In the genomic region with DNA sequence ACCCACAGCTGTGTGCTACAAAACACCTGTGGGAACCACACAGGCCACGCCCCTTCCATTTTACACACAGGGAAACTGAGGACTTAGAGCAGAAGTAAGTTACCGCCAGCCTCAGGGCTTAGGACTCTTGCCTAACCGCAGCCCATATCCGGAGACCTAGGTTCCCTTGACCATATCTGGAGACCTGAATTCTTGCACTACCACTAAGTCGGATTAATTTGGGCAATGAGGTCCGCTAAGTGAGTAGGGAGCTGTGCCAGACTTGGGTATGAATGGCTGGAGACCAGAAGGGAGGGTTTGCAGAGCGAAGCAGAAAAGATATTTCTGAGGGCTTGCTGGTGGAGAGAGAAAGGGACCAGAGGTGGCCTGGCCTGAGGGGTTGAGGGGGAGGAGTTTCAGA, we compare ENCODE assay signal across 21 mouse cellular contexts. TPM values are rescaled to one million over a fixed set of nuclear protein-coding genes. Genes with fewer than 3 reads are reported as not detected.
DNase-seq lines count a peak whose midpoint lies in the region; ATAC-seq and TF ChIP-seq lines count a peak whose summit lies in the region.
"Had no signal": no experiment of that assay in that cellular context is flagged by ENCODE, and none has a peak within 500 bp of the region (broad histone marks: within the 10 kb centered on the region; RNA-seq: fewer than 3 reads in every experiment).

No protein-coding gene starts in this region.

- TF ChIP-seq EP300 in liver, postnatal 0 days (IDR thresholded peaks at IDR 0.05; ENCODE audit: low read depth) = no peak

- no peaks in the 10 kb centered on the region for H3K9me3 ChIP-seq in heart, embryonic 15.5 days (replicated peaks)
- H3K9me3 ChIP-seq in liver, postnatal 0 days (ENCODE audit: low read length) = no peaks in the 10 kb centered on the region
- H3K9me3 ChIP-seq in liver, embryonic 11.5 days (ENCODE audit: control insufficient read depth, low read length) = no peaks in the 10 kb centered on the region; the same call in 1 of the 2 replicates
- H3K9me3 ChIP-seq: hindbrain, embryonic 15.5 days; stomach, embryonic 15.5 days had no signal

- no peak overlapping the region for H3K27ac ChIP-seq in heart, embryonic 15.5 days
- H3K27ac ChIP-seq in liver, postnatal 0 days (ENCODE audit: low read depth) = no peak overlapping the region
- no peak overlapping the region for H3K27ac ChIP-seq in liver, embryonic 11.5 days (ENCODE audit: low read depth, low read length)
- H3K27ac ChIP-seq in cortical plate, adult 2 months (ENCODE audit: insufficient read depth, low read length) = peak overlapping the region; percentile 17; the same call in 1 of the 2 replicates
- H3K27ac ChIP-seq: embryonic facial prominence, embryonic 13.5 days; hindbrain, embryonic 15.5 days; stomach, embryonic 15.5 days had no signal

- peaks cover 9% of the 10 kb centered on the region for H3K27me3 ChIP-seq in heart, embryonic 15.5 days
- H3K27me3 ChIP-seq in liver, postnatal 0 days (ENCODE audit: insufficient read depth, low read length) = peaks cover 23% of the 10 kb centered on the region
- H3K27me3 ChIP-seq in liver, embryonic 11.5 days (replicated peaks; ENCODE audit: control insufficient read depth, insufficient read depth, low read length) = peaks cover 16% of the 10 kb centered on the region
- H3K27me3 ChIP-seq: stomach, embryonic 15.5 days had no signal

- 49% methylated on average over 7 of the region's 7 CpGs for WGBS in heart, embryonic 15.5 days
- WGBS in liver, postnatal 0 days (ENCODE audit: insufficient replicate concordance) = 48% methylated on average over 7 of the region's 7 CpGs
- 60% methylated on average over 7 of the region's 7 CpGs for WGBS in liver, embryonic 11.5 days

- no peak overlapping the region for H3K4me3 ChIP-seq in heart, embryonic 15.5 days
- no peak overlapping the region for H3K4me3 ChIP-seq in liver, postnatal 0 days (ENCODE audit: low read depth, low read length)
- no peak overlapping the region for H3K4me3 ChIP-seq in liver, embryonic 11.5 days (ENCODE audit: low read depth, low read length)
- no peak overlapping the region for H3K4me3 ChIP-seq in cortical plate, adult 2 months (ENCODE audit: insufficient read depth, low read length)
- H3K4me3 ChIP-seq: embryonic facial prominence, embryonic 13.5 days; heart, embryonic 12.5 days; hindbrain, embryonic 15.5 days; stomach, embryonic 15.5 days had no signal

- H3K4me2 ChIP-seq in heart, embryonic 15.5 days = 0 out of 2 replicates have a peak overlapping the region, but pooled peaks have one; percentile 86
- 0 out of 2 replicates have a peak overlapping the region, but pooled peaks have one; percentile 11 for H3K4me2 ChIP-seq in liver, postnatal 0 days (ENCODE audit: low read depth, low read length)
- H3K4me2 ChIP-seq in liver, embryonic 11.5 days = no peak overlapping the region
- H3K4me2 ChIP-seq: embryonic facial prominence, embryonic 13.5 days; heart, embryonic 12.5 days; midbrain, embryonic 11.5 days; stomach, embryonic 15.5 days had no signal

- ATAC-seq in heart, embryonic 15.5 days (replicated peaks; ENCODE audit: insufficient number of reproducible peaks, insufficient read depth, low FRiP score, low read depth) = no peak
- ATAC-seq in liver, postnatal 0 days = no peak
- ATAC-seq in liver, embryonic 11.5 days (replicated peaks; ENCODE audit: low FRiP score) = no peak
- peak; percentile 38 for ATAC-seq in megakaryocyte, adult 5-6 weeks (ENCODE audit: poor library complexity, severe bottlenecking)
- ATAC-seq: forebrain, embryonic 14.5 days; intestine, postnatal 0 days had no signal

- H3K4me1 ChIP-seq in heart, embryonic 15.5 days (replicated peaks) = peaks cover 24% of the 10 kb centered on the region
- peaks cover 12% of the 10 kb centered on the region for H3K4me1 ChIP-seq in liver, postnatal 0 days (ENCODE audit: insufficient read depth)
- no peaks in the 10 kb centered on the region for H3K4me1 ChIP-seq in liver, embryonic 11.5 days (replicated peaks; ENCODE audit: control insufficient read depth, insufficient read depth, low read length)
- 0 out of 2 replicates have a peak, but pooled peaks cover 2% of the 10 kb centered on the region for H3K4me1 ChIP-seq in cortical plate, adult 2 months (ENCODE audit: control insufficient read depth, insufficient read depth, low read length)

- H3K9ac ChIP-seq in heart, embryonic 15.5 days = no peak overlapping the region
- H3K9ac ChIP-seq in liver, postnatal 0 days (replicated peaks) = no peak overlapping the region
- no peak overlapping the region for H3K9ac ChIP-seq in liver, embryonic 11.5 days (ENCODE audit: low read depth, low read length)
- H3K9ac ChIP-seq: embryonic facial prominence, embryonic 13.5 days; heart, embryonic 12.5 days; hindbrain, embryonic 15.5 days; stomach, embryonic 15.5 days had no signal

- no peak for TF ChIP-seq CTCF in liver, postnatal 0 days (IDR thresholded peaks at IDR 0.05; ENCODE audit: low read depth)
- no peak for TF ChIP-seq CTCF in cortical plate, adult 2 months (IDR thresholded peaks at IDR 0.05; ENCODE audit: extremely low read depth, insufficient read depth, low read length)

- TF ChIP-seq POLR2A in cortical plate, adult 2 months (IDR thresholded peaks at IDR 0.05; ENCODE audit: extremely low read depth, insufficient read depth, low read length) = no peak

- H3K36me3 ChIP-seq in heart, embryonic 15.5 days = no peaks in the 10 kb centered on the region
- H3K36me3 ChIP-seq in liver, postnatal 0 days (replicated peaks; ENCODE audit: insufficient read depth, low read length) = no peaks in the 10 kb centered on the region
- no peaks in the 10 kb centered on the region for H3K36me3 ChIP-seq in liver, embryonic 11.5 days (ENCODE audit: control insufficient read depth, insufficient read depth, low read length)
- H3K36me3 ChIP-seq: embryonic facial prominence, embryonic 13.5 days; heart, embryonic 12.5 days; hindbrain, embryonic 15.5 days; stomach, embryonic 15.5 days had no signal

- DNase-seq in heart, adult 18-20 months = no peak
- no peak for DNase-seq in liver, postnatal 0 days
- no peak for DNase-seq in liver, embryonic 11.5 days (ENCODE audit: low spot score)
- DNase-seq in cerebellum, postnatal 14 days = no peak
- no peak for DNase-seq in spleen, postnatal 36 days (ENCODE audit: low spot score in 2 of 2)
- DNase-seq: cerebellum, adult 8-10 months; gastrocnemius, postnatal 25 days; heart, postnatal 4 days; lung, adult 18-20 months; spleen, adult 18-20 months; thymus, adult 18-20 months had no signal

RNA-seq across cellular contexts. Expression of gene Gpr4, which starts 2.0 kb away (rescaled TPM):
- 2.1 and 2.2 TPM in 2 replicates for polyA plus RNA-seq in heart, embryonic 15.5 days (2015; fragmentation: Nextera tagmentation; extraction: Ambion mirVana)
- 1 to 10 TPM; 5.5 to 7.1 TPM for total RNA-seq in heart, adult 18-20 months (2021)
- polyA plus RNA-seq in liver, postnatal 0 days (2015; fragmentation: Nextera tagmentation; extraction: Ambion mirVana) = 0.74 and 0.83 TPM in 2 replicates
- 1.4 and 1.9 TPM in 2 replicates for polyA plus RNA-seq in liver, embryonic 11.5 days (2014; fragmentation: Nextera tagmentation; extraction: Ambion mirVana)
- polyA plus RNA-seq in cortical plate, adult 2 months (2012; rRNA removed) = 6.1 and 6.5 TPM in 2 replicates
- total RNA-seq in megakaryocyte, adult 5-6 weeks (2015) = not detected in 2 replicates
- 0.12 TPM in 1 of 2 replicates, not detected in the other for total RNA-seq in megakaryocyte, adult 5-6 weeks (2017)

RNA-seq across cellular contexts. Expression of gene Opa3, which starts 13.8 kb away (rescaled TPM):
- 33.8 and 37.9 TPM in 2 replicates for polyA plus RNA-seq in heart, embryonic 15.5 days (2015; fragmentation: Nextera tagmentation; extraction: Ambion mirVana)
- 10 to 100 TPM; 65.1 to 70.8 TPM for total RNA-seq in heart, adult 18-20 months (2021)
- polyA plus RNA-seq in liver, postnatal 0 days (2015; fragmentation: Nextera tagmentation; extraction: Ambion mirVana) = 8.7 and 9.7 TPM in 2 replicates
- polyA plus RNA-seq in liver, embryonic 11.5 days (2014; fragmentation: Nextera tagmentation; extraction: Ambion mirVana) = 31.6 and 33.9 TPM in 2 replicates
- polyA plus RNA-seq in cortical plate, adult 2 months (2012; rRNA removed) = 41.0 and 41.5 TPM in 2 replicates
- 12.3 and 15.7 TPM in 2 replicates for total RNA-seq in megakaryocyte, adult 5-6 weeks (2015)
- 18.2 and 20.7 TPM in 2 replicates for total RNA-seq in megakaryocyte, adult 5-6 weeks (2017)

RNA-seq across cellular contexts. Expression of gene Eml2, which starts 38.1 kb away (rescaled TPM):
- 18.9 and 21.0 TPM in 2 replicates for polyA plus RNA-seq in heart, embryonic 15.5 days (2015; fragmentation: Nextera tagmentation; extraction: Ambion mirVana)
- total RNA-seq in heart, adult 18-20 months (2021) = 10 to 100 TPM; 36.7 to 38.7 TPM
- 3.3 and 3.4 TPM in 2 replicates for polyA plus RNA-seq in liver, postnatal 0 days (2015; fragmentation: Nextera tagmentation; extraction: Ambion mirVana)
- 2.7 and 3.8 TPM in 2 replicates for polyA plus RNA-seq in liver, embryonic 11.5 days (2014; fragmentation: Nextera tagmentation; extraction: Ambion mirVana)
- 156 and 157 TPM in 2 replicates for polyA plus RNA-seq in cortical plate, adult 2 months (2012; rRNA removed)
- 5.2 and 9.1 TPM in 2 replicates for total RNA-seq in megakaryocyte, adult 5-6 weeks (2015)
- 8.7 and 13.4 TPM in 2 replicates for total RNA-seq in megakaryocyte, adult 5-6 weeks (2017)

RNA-seq across cellular contexts. Expression of gene Gipr, which starts 48.4 kb away (rescaled TPM):
- polyA plus RNA-seq in heart, embryonic 15.5 days (2015; fragmentation: Nextera tagmentation; extraction: Ambion mirVana) = 73.8 and 73.9 TPM in 2 replicates
- under 1 TPM in 1 of 2 experiments, not detected in 1; 0.13 TPM for total RNA-seq in heart, adult 18-20 months (2021)
- polyA plus RNA-seq in liver, postnatal 0 days (2015; fragmentation: Nextera tagmentation; extraction: Ambion mirVana) = 0.04 TPM in 1 of 2 replicates, not detected in the other
- polyA plus RNA-seq in liver, embryonic 11.5 days (2014; fragmentation: Nextera tagmentation; extraction: Ambion mirVana) = 0.69 and 0.73 TPM in 2 replicates
- 3.3 and 3.9 TPM in 2 replicates for polyA plus RNA-seq in cortical plate, adult 2 months (2012; rRNA removed)
- not detected in 2 replicates for total RNA-seq in megakaryocyte, adult 5-6 weeks (2015)
- not detected in 2 replicates for total RNA-seq in megakaryocyte, adult 5-6 weeks (2017)
- total RNA-seq: gastrocnemius, postnatal 25 days had no signal

RNA-seq across cellular contexts. Expression of gene Vasp, which starts 57.2 kb away (rescaled TPM):
- polyA plus RNA-seq in heart, embryonic 15.5 days (2015; fragmentation: Nextera tagmentation; extraction: Ambion mirVana) = 81.2 and 81.6 TPM in 2 replicates
- 10 to 100 TPM; 26.7 to 27.7 TPM for total RNA-seq in heart, adult 18-20 months (2021)
- polyA plus RNA-seq in liver, postnatal 0 days (2015; fragmentation: Nextera tagmentation; extraction: Ambion mirVana) = 36.2 and 36.4 TPM in 2 replicates
- 85.9 and 87.5 TPM in 2 replicates for polyA plus RNA-seq in liver, embryonic 11.5 days (2014; fragmentation: Nextera tagmentation; extraction: Ambion mirVana)
- 15.3 and 16.5 TPM in 2 replicates for polyA plus RNA-seq in cortical plate, adult 2 months (2012; rRNA removed)
- total RNA-seq in megakaryocyte, adult 5-6 weeks (2015) = 122 and 129 TPM in 2 replicates
- 180 and 227 TPM in 2 replicates for total RNA-seq in megakaryocyte, adult 5-6 weeks (2017)
